8 mouse cellular contexts compared by ENCODE assay signal in genomic region chr10:5805731-5806307, GRCm38 (mm10). TPM values are rescaled to one million over a fixed set of nuclear protein-coding genes. Genes with fewer than 3 reads are reported as not detected.
DNase-seq lines count a peak whose midpoint lies in the region.

No protein-coding gene starts in this region.

- DNase-seq in adrenal gland, adult 2 months, result peak; percentile 98
- DNase-seq in embryo, embryonic 10.5 days (ENCODE audit: low spot score), result peak; percentile 97
- peak; percentile 95 for DNase-seq in gastrocnemius, postnatal 10 days
- peak; percentile 99 for DNase-seq in induced T-regulatory cell, adult 2 months (ENCODE audit: low read depth)
- DNase-seq in left cerebral cortex, adult 9 months (ENCODE audit: low spot score in 2 of 2), result peak; percentile 89 to 95
- peak; percentile 90 to 93 for DNase-seq in right cerebral cortex, adult 2 months (ENCODE audit: low spot score in 2 of 2)
- DNase-seq in urinary bladder, postnatal 36 days (ENCODE audit: low spot score in 2 of 2), result peak; percentile 87 to 95

- peaks cover 23% of the 10 kb centered on the region for H3K36me3 ChIP-seq in megakaryocyte, embryonic 14.5 days (replicated peaks; ENCODE audit: low read length)

- no peaks in the 10 kb centered on the region for H3K27me3 ChIP-seq in megakaryocyte, embryonic 14.5 days (replicated peaks)

- H3K4me1 ChIP-seq in megakaryocyte, embryonic 14.5 days, result peaks cover 56% of the 10 kb centered on the region

- peak overlapping the region; percentile 97 for H3K4me3 ChIP-seq in megakaryocyte, embryonic 14.5 days (replicated peaks)

- no peaks in the 10 kb centered on the region for H3K9me3 ChIP-seq in megakaryocyte, embryonic 14.5 days

RNA-seq across cellular contexts. Expression of gene Fbxo5, which starts 0.4 kb away (rescaled TPM):
- total RNA-seq in adrenal gland, adult 2 months (2021), result 1 to 10 TPM; 1.8 to 1.9 TPM
- polyA plus RNA-seq in adrenal gland, adult 2 months (2012; rRNA removed), result 0.37 and 0.49 TPM in 2 replicates
- total RNA-seq in gastrocnemius, postnatal 10 days (2021), result 1 to 10 TPM; 4.4 to 5.6 TPM
- 1.5 TPM in 1 of 2 replicates, not detected in the other for polyA plus RNA-seq in megakaryocyte, embryonic 14.5 days (2012; ENCODE audit: insufficient read depth, low replicate concordance)

RNA-seq across cellular contexts. Expression of gene Mtrf1l, which starts 17.9 kb away (rescaled TPM):
- 10 to 100 TPM; 10.6 to 11.4 TPM for total RNA-seq in adrenal gland, adult 2 months (2021)
- 3.6 and 4.6 TPM in 2 replicates for polyA plus RNA-seq in adrenal gland, adult 2 months (2012; rRNA removed)
- 1 to 10 TPM; 6.9 to 7.2 TPM for total RNA-seq in gastrocnemius, postnatal 10 days (2021)
- polyA plus RNA-seq in megakaryocyte, embryonic 14.5 days (2012; ENCODE audit: insufficient read depth, low replicate concordance), result 1.1 and 2.4 TPM in 2 replicates

Comparison
In these comparisons a context has a peak if more than half of its experiments do, and no peak if none do; other contexts are left out.
1. Peak in every context shown above with its lines: DNase-seq and H3K4me3 ChIP-seq.